Comparison of ENCODE assay signal across 9 mouse cellular contexts in the genomic region with DNA sequence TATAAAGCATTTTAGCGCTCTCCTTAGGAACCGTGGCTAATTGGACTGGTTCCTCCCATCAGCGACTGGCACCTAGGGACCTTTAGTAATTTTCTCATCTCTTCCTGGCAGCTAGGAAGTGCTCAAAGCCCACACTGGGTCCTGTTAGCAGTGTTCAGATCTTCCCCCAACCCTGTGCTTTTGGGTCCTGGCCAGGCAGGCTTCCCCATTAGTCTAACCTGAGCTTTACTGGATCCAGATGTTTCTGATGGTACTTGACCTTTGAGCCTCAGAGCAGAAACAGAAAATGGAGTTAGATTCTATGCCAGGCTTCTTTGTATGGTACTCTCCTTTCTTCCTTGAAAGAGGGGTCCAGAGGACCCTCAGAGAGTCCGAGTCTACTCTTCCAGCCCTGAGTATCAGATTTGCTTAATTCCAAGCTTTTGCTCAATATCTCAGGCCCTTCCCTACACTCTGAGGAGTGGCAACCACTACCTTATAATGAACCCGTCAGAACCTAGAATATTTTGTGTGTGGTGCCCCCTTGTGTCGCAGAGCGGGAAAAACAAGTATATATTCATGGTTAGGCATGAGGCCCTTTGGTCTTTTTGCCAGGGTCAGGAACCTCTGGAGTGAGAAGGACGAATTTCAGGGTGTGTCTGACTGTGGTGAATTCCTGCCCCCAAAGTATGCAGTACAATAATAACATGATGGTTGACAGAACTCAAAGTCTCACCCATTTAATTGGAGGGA. TPM values are rescaled to one million over a fixed set of nuclear protein-coding genes. Genes with fewer than 3 reads are reported as not detected.
DNase-seq lines count a peak whose midpoint lies in the region; ATAC-seq and TF ChIP-seq lines count a peak whose summit lies in the region.
"Had no signal": no experiment of that assay in that cellular context is flagged by ENCODE, and none has a peak within 500 bp of the region (broad histone marks: within the 10 kb centered on the region; RNA-seq: fewer than 3 reads in every experiment).

No protein-coding gene starts in this region.

- H3K4me3 ChIP-seq in hindbrain, postnatal 0 days (ENCODE audit: low read length), result no peak overlapping the region
- H3K4me3 ChIP-seq in liver, embryonic 14.5 days (ENCODE audit: insufficient read depth in 1 of 2, low read depth in 2 of 2, low read length in 2 of 2), result no peak overlapping the region

- no peak overlapping the region for H3K9ac ChIP-seq in hindbrain, postnatal 0 days (replicated peaks; ENCODE audit: low read length)
- no peak overlapping the region for H3K9ac ChIP-seq in liver, embryonic 14.5 days (replicated peaks)

- no peak overlapping the region for H3K27ac ChIP-seq in hindbrain, postnatal 0 days
- H3K27ac ChIP-seq in liver, embryonic 14.5 days, result no peak overlapping the region

- H3K9me3 ChIP-seq in hindbrain, postnatal 0 days (ENCODE audit: low read length), result no peaks in the 10 kb centered on the region
- no peaks in the 10 kb centered on the region for H3K9me3 ChIP-seq in liver, embryonic 14.5 days (ENCODE audit: control insufficient read depth, low read length)

- peak; percentile 74 for TF ChIP-seq CTCF in hindbrain, postnatal 0 days (IDR thresholded peaks at IDR 0.05; ENCODE audit: low read depth)
- TF ChIP-seq CTCF in liver, embryonic 14.5 days (IDR thresholded peaks at IDR 0.05; ENCODE audit: low read depth), result peak; percentile 61

- H3K4me2 ChIP-seq in hindbrain, postnatal 0 days (ENCODE audit: low read depth, low read length), result no peak overlapping the region
- H3K4me2 ChIP-seq in liver, embryonic 14.5 days (ENCODE audit: low read depth), result no peak overlapping the region

- DNase-seq in frontal cortex, postnatal 10 days (ENCODE audit: low spot score in 2 of 2), result no peak
- DNase-seq in testis, postnatal 10 days (ENCODE audit: low spot score), result peak; percentile 63
- DNase-seq in testis, postnatal 14 days (ENCODE audit: low spot score), result no peak
- DNase-seq in cerebellum, postnatal 36 days, result peak; percentile 77 to 87
- DNase-seq in hindbrain, postnatal 0 days (ENCODE audit: low spot score), result peak; percentile 73
- peak in 2 of 3 experiments; percentile 7 to 13 for DNase-seq in liver, embryonic 14.5 days (ENCODE audit: low read depth in 3 of 3, low spot score in 3 of 3)
- peak; percentile 64 to 72 for DNase-seq in right cerebral cortex, postnatal 10 days (ENCODE audit: low spot score in 2 of 2)

- TF ChIP-seq EP300 in liver, embryonic 14.5 days (IDR thresholded peaks at IDR 0.05; ENCODE audit: low read depth), result no peak

- H3K27me3 ChIP-seq in hindbrain, postnatal 0 days (ENCODE audit: insufficient read depth, low read length), result no peaks in the 10 kb centered on the region
- no peaks in the 10 kb centered on the region for H3K27me3 ChIP-seq in liver, embryonic 14.5 days (ENCODE audit: control insufficient read depth, insufficient read depth, low read length)
- H3K27me3 ChIP-seq: Patski had no signal

- H3K4me1 ChIP-seq in hindbrain, postnatal 0 days (ENCODE audit: insufficient read depth, low read length), result peaks cover 5% of the 10 kb centered on the region; the same call in 1 of the 2 replicates
- peaks cover 0 to 6% of the 10 kb centered on the region in 2 experiments; a peak in 1 of 4 replicates for H3K4me1 ChIP-seq in liver, embryonic 14.5 days (replicated peaks; ENCODE audit: control insufficient read depth in 2 of 2, insufficient read depth in 2 of 2, low read length in 1 of 2)

- WGBS in hindbrain, postnatal 0 days, result 29% methylated on average over 8 of the region's 8 CpGs
- WGBS in liver, embryonic 14.5 days (ENCODE audit: insufficient replicate concordance), result 26% methylated on average over 8 of the region's 8 CpGs

- peak; percentile 39 for ATAC-seq in frontal cortex, adult (ENCODE audit: low TSS enrichment)
- peak; percentile 21; the same call in 1 of the 2 replicates for ATAC-seq in hindbrain, postnatal 0 days
- ATAC-seq in liver, embryonic 14.5 days (ENCODE audit: insufficient read depth), result no peak
- ATAC-seq: Patski had no signal

- no peaks in the 10 kb centered on the region for H3K36me3 ChIP-seq in hindbrain, postnatal 0 days (ENCODE audit: insufficient read depth, low read length)
- H3K36me3 ChIP-seq in liver, embryonic 14.5 days (replicated peaks; ENCODE audit: control insufficient read depth, insufficient read depth, low read depth), result no peaks in the 10 kb centered on the region

RNA-seq across cellular contexts. Expression of gene Rims3, which starts 32.9 kb away (rescaled TPM):
- total RNA-seq in hindbrain, postnatal 0 days (2014; rRNA removed), result 93.7 and 109 TPM in 2 replicates
- 22.0 and 22.8 TPM in 2 replicates for polyA plus RNA-seq in hindbrain, postnatal 0 days (2015; fragmentation: Nextera tagmentation; extraction: Ambion mirVana)
- polyA plus RNA-seq in liver, embryonic 14.5 days (2012; rRNA removed), result 0.19 and 0.25 TPM in 2 replicates
- polyA plus RNA-seq in liver, embryonic 14.5 days (2014; fragmentation: Nextera tagmentation; extraction: Ambion mirVana), result 0.09 and 0.15 TPM in 2 replicates
- polyA plus RNA-seq: Patski had no signal

RNA-seq across cellular contexts. Expression of gene Exo5, which starts 37.3 kb away (rescaled TPM):
- total RNA-seq in hindbrain, postnatal 0 days (2014; rRNA removed), result 7.4 and 8.6 TPM in 2 replicates
- polyA plus RNA-seq in hindbrain, postnatal 0 days (2015; fragmentation: Nextera tagmentation; extraction: Ambion mirVana), result 13.4 and 13.6 TPM in 2 replicates
- 3.4 and 7.2 TPM in 2 replicates for polyA plus RNA-seq in liver, embryonic 14.5 days (2012; rRNA removed)
- polyA plus RNA-seq in liver, embryonic 14.5 days (2014; fragmentation: Nextera tagmentation; extraction: Ambion mirVana), result 5.3 and 5.8 TPM in 2 replicates

RNA-seq across cellular contexts. Expression of gene Nfyc, which starts 56.2 kb away (rescaled TPM):
- total RNA-seq in hindbrain, postnatal 0 days (2014; rRNA removed), result 144 and 175 TPM in 2 replicates
- 66.9 and 69.4 TPM in 2 replicates for polyA plus RNA-seq in hindbrain, postnatal 0 days (2015; fragmentation: Nextera tagmentation; extraction: Ambion mirVana)
- 53.3 and 58.2 TPM in 2 replicates for polyA plus RNA-seq in liver, embryonic 14.5 days (2012; rRNA removed)
- 50.6 and 50.7 TPM in 2 replicates for polyA plus RNA-seq in liver, embryonic 14.5 days (2014; fragmentation: Nextera tagmentation; extraction: Ambion mirVana)

Comparison
In these comparisons a context has a peak if more than half of its experiments do, and no peak if none do; other contexts are left out.
1. DNase-seq: peak in testis, postnatal 10 days (single experiment), cerebellum, postnatal 36 days (2 of 2), hindbrain, postnatal 0 days (single experiment), liver, embryonic 14.5 days (2 of 3) and right cerebral cortex, postnatal 10 days (2 of 2); none in frontal cortex, postnatal 10 days (0 of 2) and testis, postnatal 14 days (single experiment).
2. RNA of gene Rims3, which starts 32.9 kb away (polyA plus RNA-seq): 22.0 to 22.8 TPM in hindbrain, postnatal 0 days; 0.09 to 0.25 TPM in liver, embryonic 14.5 days; every median in the first group is over 10 times any median in the second.